Mouse (Mus musculus): ENCODE measurements at regions not wholly inside any gene's neighbourhood (a gene's known extent, or its start where the extent isn't known, plus 50 kb on each side); places are given as distances from the start of the nearest gene placed in this dataset.

- TF ChIP-seq POLR2A (IDR thresholded peaks at IDR 0.05; ENCODE audit: extremely low read depth, insufficient read depth, low read length) (no peak), CTCF (IDR thresholded peaks at IDR 0.05; ENCODE audit: extremely low read depth, insufficient read depth, low read length) (no peak)
- no peaks in the 10 kb centered on the region for H3K4me1 ChIP-seq (ENCODE audit: control insufficient read depth, insufficient read depth, low read length)
- H3K27ac ChIP-seq (ENCODE audit: insufficient read depth, low read length): no peak overlapping the region
- H3K4me3 ChIP-seq (ENCODE audit: insufficient read depth, low read length): no peak overlapping the region
Observed at GRCm38 (mm10) chr16:70259364-70259763, 54.4 kb upstream of the Gbe1 start.

DNA sequence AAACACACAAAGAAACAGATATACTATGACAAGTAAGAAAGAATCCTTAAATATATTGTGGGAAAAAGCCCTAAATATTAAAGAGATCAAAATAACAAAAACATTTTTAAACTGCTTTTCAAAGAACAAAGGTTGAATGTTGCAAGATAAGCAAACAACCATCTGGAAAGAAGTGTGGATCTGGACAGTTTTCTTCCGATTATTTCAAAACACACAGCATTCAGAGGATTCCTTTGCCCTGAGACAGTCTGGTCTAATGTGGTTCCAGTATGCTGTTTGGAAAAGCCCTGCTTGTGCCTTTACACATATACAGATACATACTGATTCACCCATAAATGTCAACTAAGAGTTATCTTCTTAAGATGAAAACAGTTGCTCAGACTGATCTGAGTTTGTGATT lies 53.6 kb upstream of the Gbe1 start:
- TF ChIP-seq CTCF (IDR thresholded peaks at IDR 0.05; ENCODE audit: extremely low read depth, insufficient read depth, low read length) (no peak), POLR2A (IDR thresholded peaks at IDR 0.05; ENCODE audit: extremely low read depth, insufficient read depth, low read length) (no peak)
- no peak overlapping the region for H3K27ac ChIP-seq (ENCODE audit: insufficient read depth, low read length)
- H3K4me3 ChIP-seq (ENCODE audit: insufficient read depth, low read length): no peak overlapping the region
- no peaks in the 10 kb centered on the region for H3K4me1 ChIP-seq (ENCODE audit: control insufficient read depth, insufficient read depth, low read length)

Data from cortical plate, adult 2 months (tissue).